Mouse (Mus musculus) left cerebral cortex, postnatal 10 days (tissue): Measurements from ENCODE around the gene 5730596B20Rik. TPM values are rescaled to one million over a fixed set of nuclear protein-coding genes. Genes with fewer than 3 reads are reported as not detected.

Source experiments
- DNase-seq, 2 experiments: peaks; one replicate each; pipeline ENCODE4 v3.0.0; 2021 to 2022; ENCODE audit warnings: low spot score in 2 of 2, mixed read lengths in 1 of 2; ENCODE audit errors: extremely low spot score in 1 of 2
- intact Hi-C: fragments of 180-260 bp; cut with DNase I; formaldehyde crosslinking; loops from one replicate; pipeline ENCODE4 v1.15.1; 2025
- total RNA-seq, 2 experiments: library from RNA; stranded (reverse); gene quantifications; 2 replicates each; pipeline ENCODE4 v1.2.3; 2021

5730596B20Rik gene
- total RNA-seq, 2 experiments from 2014 or later: not detected

GRCm38 (mm10) chr6:52217895-52218642, 40.8 kb downstream of the 5730596B20Rik start:
- intact Hi-C loops: loop anchor here (5.0 kb wide), 1 partner anchor 1036 kb away; no protein-coding TSS in a partner anchor
- DNase-seq: no peak

- DNase-seq: no peak
- intact Hi-C loops: loop anchor here (5.0 kb wide), 1 partner anchor 1036 kb away; no protein-coding TSS in a partner anchor
These were observed 41.4 kb downstream of the 5730596B20Rik start for GRCm38 (mm10) chr6:52218643-52219215.

- no peak for DNase-seq
- intact Hi-C loops: loop anchor here (5.0 kb wide), 1 partner anchor 1037 kb away; no protein-coding TSS in a partner anchor
These were observed 42.1 kb downstream of the 5730596B20Rik start for GRCm38 (mm10) chr6:52219234-52219942.

- no peak for DNase-seq
- intact Hi-C loops: loop anchor here (2.0 to 10.0 kb wide), 3 partner anchors 348 to 1405 kb away; no protein-coding TSS in a partner anchor
These were observed 42.9 kb downstream of the 5730596B20Rik start for GRCm38 (mm10) chr6:52220003-52220864.

- intact Hi-C loops: loop anchor here (2.0 to 10.0 kb wide), 3 partner anchors 349 to 1406 kb away; no protein-coding TSS in a partner anchor
- no peak for DNase-seq
These were observed 43.6 kb downstream of the 5730596B20Rik start for GRCm38 (mm10) chr6:52220865-52221310.

GRCm38 (mm10) chr6:52221337-52221992, 44.2 kb downstream of the 5730596B20Rik start, which contains the start of gene Hoxa7:
Gene Hoxa7 (minus strand): TSS chr6:52221854.
- peak; percentile 65 to 80 for DNase-seq
- intact Hi-C loops: loop anchor here (2.0 to 10.0 kb wide), 3 partner anchors 349 to 1407 kb away; no protein-coding TSS in a partner anchor

- DNase-seq: no peak
- intact Hi-C loops: loop anchor here (2.0 to 10.0 kb wide), 3 partner anchors 350 to 1407 kb away; no protein-coding TSS in a partner anchor
These were observed 44.8 kb downstream of the 5730596B20Rik start for GRCm38 (mm10) chr6:52221993-52222685.

GRCm38 (mm10) chr6:52222729-52223128, 45.4 kb downstream of the 5730596B20Rik start:
- intact Hi-C loops: loop anchor here (5.0 to 10.0 kb wide), 2 partner anchors 350 to 1408 kb away; no protein-coding TSS in a partner anchor
- DNase-seq: no peak

- intact Hi-C loops: loop anchor here (5.0 to 10.0 kb wide), 2 partner anchors 352 to 1409 kb away; no protein-coding TSS in a partner anchor
- DNase-seq: no peak
These were observed 46.9 kb downstream of the 5730596B20Rik start for GRCm38 (mm10) chr6:52223939-52224760.

- peak in 1 of 2 experiments; percentile 7 for DNase-seq
- intact Hi-C loops: loop anchor here (5.0 to 10.0 kb wide), 2 partner anchors 353 to 1410 kb away; no protein-coding TSS in a partner anchor
These were observed 47.8 kb downstream of the 5730596B20Rik start for GRCm38 (mm10) chr6:52224895-52225611.

GRCm38 (mm10) chr6:52225612-52226568, 48.6 kb downstream of the 5730596B20Rik start:
- intact Hi-C loops: loop anchor here (10.0 kb wide), 1 partner anchor 1411 kb away; no protein-coding TSS in a partner anchor
- peak in 1 of 2 experiments; percentile 22 for DNase-seq

GRCm38 (mm10) chr6:52226569-52227257, 49.4 kb downstream of the 5730596B20Rik start:
- peak in 1 of 2 experiments; percentile 14 for DNase-seq
- intact Hi-C loops: loop anchor here (10.0 kb wide), 1 partner anchor 1412 kb away; no protein-coding TSS in a partner anchor

GRCm38 (mm10) chr6:52227470-52228222, 50.3 kb downstream of the 5730596B20Rik start:
- intact Hi-C loops: loop anchor here (10.0 kb wide), 1 partner anchor 1413 kb away; no protein-coding TSS in a partner anchor
- peak in 1 of 2 experiments; percentile 4 for DNase-seq
